Mouse (Mus musculus) cerebellum, adult 9-10 months (tissue): ENCODE measurements at regions not wholly inside any gene's neighbourhood (a gene's known extent, or its start where the extent isn't known, plus 50 kb on each side); places are given as distances from the start of the nearest gene placed in this dataset.

Source experiments
- DNase-seq: peaks from one replicate; pipeline ENCODE4 v3.0.0; 2022

DNA sequence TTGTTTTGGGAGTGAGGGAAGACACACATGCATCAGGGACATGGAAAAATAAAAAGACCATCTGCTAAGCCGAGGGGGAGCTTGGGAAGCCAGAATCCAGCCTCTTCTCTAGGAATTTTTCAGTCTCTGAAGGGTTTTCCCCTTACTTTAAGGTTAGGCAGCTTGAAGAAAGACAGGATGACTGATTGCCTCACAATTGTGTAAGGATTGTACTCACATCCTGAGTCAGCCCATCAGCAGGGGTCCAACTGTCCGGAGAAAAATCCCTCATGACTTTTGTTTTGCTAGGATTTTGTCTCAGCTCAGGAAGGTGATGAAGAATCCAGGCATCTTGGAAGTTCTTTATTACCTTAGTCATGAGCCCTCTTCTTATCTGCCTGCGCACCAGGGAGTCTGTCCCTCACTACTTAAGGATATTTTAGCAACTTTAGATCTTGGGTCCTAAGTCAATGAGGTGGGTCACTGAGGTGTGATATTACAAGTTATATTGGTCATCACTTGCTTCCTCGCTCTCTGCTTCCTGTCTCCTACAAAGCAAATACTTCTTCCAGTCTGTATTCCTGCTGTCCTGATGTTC is 65.8 kb upstream of the Bmp2k start:
- no peak for DNase-seq

DNA sequence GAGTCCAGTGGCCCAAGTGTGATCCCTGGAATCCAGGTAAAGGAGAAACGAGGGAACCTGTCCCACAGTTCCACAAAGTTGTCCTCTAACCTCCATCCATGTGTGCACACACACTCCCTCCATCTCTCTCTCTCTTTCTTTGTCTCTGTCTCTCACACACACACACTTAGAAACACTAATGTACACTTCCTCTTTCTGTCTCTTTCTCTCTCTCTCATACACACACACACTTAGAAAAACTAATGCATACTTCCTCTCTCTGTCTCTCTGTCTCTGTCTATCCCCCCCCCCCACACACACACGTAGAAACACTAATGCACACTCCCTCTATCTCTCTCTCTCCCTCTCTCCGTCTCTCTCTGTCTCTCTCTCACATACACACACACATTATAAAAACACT is 61.2 kb upstream of the Bmp2k start:
- DNase-seq: no peak

DNA sequence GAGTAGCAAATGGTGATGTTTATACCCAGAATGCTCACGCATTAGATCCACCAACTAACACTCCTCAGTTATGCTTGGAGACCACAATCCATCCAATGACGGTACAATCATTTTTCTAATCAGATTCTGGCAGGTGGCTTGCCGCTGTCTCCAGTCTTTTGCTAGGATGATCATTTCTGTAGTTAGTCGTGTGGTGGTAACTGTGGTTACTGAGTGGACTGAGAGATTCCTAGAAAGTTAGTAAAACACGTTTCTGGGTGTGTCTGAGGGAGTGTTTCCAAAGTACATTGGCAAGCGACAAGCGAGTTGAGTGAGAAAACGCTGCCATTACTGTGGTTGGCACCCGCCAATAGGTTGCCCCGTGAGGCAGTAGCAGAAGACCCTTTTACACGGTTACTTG is 58.8 kb upstream of the Bmp2k start:
- no peak for DNase-seq

DNA sequence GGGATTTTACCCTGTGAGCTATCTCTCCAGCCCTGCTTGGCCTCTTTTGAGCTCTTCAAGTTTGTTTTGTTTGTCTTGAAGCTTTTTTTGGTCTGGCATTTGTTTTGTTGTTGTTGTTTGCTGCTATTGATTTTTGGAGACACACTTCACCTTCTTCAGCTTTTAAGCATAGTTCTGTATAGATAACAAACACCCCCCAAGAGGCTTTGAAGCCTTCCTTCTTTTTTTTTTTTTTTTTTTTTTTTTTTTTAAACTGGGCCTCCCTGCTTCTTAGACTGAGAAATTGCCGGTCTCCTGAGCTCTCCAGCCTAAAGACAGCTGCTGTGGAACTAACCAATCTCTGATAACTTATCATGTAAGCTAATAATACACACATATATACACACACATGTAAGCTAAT is 58.2 kb upstream of the Bmp2k start:
- no peak for DNase-seq

DNA sequence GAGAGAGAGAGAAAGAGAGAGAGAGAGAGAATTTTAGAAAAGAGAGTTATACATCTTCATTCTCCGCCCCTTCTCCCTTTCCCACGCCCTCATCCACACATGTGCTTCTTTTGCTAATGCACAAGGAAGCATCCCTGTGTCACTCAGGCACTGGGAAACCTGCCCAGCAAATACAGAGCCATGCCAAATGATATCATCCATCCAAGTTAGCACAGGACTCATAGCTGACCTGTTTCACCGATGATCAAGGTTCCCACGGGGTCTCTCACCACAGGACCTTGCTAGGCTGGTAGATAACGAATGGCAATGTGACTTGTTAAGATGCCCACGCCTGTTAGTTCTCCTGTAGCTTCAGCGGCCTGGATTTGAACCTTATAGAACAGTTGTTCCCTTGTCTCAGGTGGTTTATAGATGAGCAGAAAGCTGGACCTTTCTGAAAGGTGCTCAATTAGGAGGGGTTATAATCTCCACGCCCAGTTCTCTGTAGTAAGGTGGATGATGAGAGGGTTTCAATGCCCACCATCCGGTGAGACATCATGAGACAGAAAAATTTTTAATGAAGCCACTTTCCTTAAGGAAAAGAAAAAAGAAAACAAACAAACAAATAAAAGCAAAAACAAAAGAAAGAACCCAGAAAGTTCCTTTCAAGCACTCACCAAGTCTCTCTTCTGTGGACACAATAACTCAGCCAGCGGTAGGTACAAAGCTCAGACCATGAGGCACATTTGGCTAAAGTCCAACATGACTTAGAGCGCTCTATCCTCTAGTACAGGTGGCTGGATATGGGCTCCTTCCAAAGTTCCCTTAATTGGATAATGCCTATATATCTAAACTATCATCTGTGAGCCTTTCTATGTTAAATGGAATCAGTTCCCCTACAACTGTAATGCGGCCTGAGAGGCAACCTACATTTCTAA is 57.1 kb upstream of the Bmp2k start:
- DNase-seq: no peak

DNA sequence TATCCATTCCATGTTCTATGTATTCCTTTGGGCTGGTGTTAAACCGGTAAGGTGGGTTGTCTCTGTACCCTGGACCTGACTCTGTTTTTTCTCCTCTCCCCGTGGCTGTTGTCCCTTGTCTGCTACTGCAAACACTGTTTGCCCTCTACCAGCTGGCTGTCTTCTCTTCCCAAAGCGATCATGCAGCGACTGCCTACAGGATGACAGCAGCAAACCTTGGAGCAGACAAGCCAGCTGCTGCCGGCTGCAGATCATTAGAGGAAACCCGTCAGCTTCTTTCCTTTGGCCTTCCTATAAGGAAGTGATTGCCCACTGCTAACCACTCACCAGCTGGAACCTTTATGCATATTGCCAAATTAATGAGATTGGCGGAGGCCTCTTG is 56.4 kb upstream of the Bmp2k start:
- DNase-seq: no peak

DNA sequence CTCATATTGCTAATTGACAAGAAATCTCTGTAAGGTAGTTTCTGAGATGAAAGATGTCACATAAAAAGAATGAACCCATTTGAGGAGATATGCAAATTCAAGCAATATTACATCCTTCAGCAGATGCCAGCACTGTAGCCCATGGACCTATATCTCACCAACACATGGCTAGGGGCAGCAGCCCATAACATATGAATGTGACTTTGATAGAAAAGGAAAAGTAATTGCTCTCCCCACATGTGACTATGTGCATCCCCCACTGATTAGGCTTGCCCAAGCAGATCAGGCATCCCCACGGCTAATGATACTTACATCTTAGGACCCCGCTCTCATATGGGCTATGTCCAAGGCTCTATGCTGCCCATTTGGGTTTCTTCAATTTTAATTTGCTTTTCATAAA is 56.0 kb upstream of the Bmp2k start:
- DNase-seq: no peak
